Mouse (Mus musculus) megakaryocyte, embryonic 14.5 days (primary cell): Measurements from ENCODE around the gene Gprin2. TPM values are rescaled to one million over a fixed set of nuclear protein-coding genes. Genes with fewer than 3 reads are reported as not detected.

ENCODE experiments used
- H3K27me3 ChIP-seq: replicated peaks from 2 replicates; pipeline ENCODE3; 2012; ENCODE audit warnings: inconsistent platforms
- H3K36me3 ChIP-seq: replicated peaks from 2 replicates; pipeline ENCODE3; 2012; ENCODE audit warnings: low read length, inconsistent platforms, mixed read lengths
- H3K4me1 ChIP-seq: 2 replicates; pipeline ENCODE4 v1.6.1; 2012; ENCODE audit warnings: inconsistent platforms
- H3K4me3 ChIP-seq: replicated peaks from 2 replicates; pipeline ENCODE3; 2012; ENCODE audit warnings: moderate library complexity, mild to moderate bottlenecking, inconsistent platforms
- H3K9me3 ChIP-seq: 2 replicates; pipeline ENCODE4 v1.6.1; 2012; ENCODE audit warnings: inconsistent platforms
- FLI1 ChIP-seq: IDR thresholded peaks from 2 replicates; pipeline ENCODE4 v1.6.1; 2012; ENCODE audit warnings: low read length, inconsistent platforms, mixed read lengths
- GATA1 ChIP-seq: IDR thresholded peaks from 3 replicates; pipeline ENCODE4 v1.6.1; 2012; ENCODE audit warnings: mixed read lengths, low read length, inconsistent platforms, borderline replicate concordance
- polyA plus RNA-seq: library from polyadenylated mRNA; stranded (reverse); fragments of >175 nt; gene quantifications from 2 replicates; pipeline ENCODE4 v1.2.3, GENCODE M21; 2012; ENCODE audit warnings: low replicate concordance; ENCODE audit not compliant: insufficient read depth

Gene Gprin2
- polyA plus RNA-seq, 1 experiment: not detected

- Histone ChIP-seq H3K4me1 (no peaks in the 10 kb centered on the region), H3K4me3 (no peak overlapping the region), H3K9me3 (peaks cover 6% of the 10 kb centered on the region; the same call in 1 of the 2 replicates), H3K27me3 (no peaks in the 10 kb centered on the region), H3K36me3 (peaks cover 19% of the 10 kb centered on the region)
- no peak for TF ChIP-seq GATA1
- no peak for TF ChIP-seq FLI1
Measured at GRCm38 (mm10) chr14:34227981-34228380, 26.5 kb upstream of the Gprin2 start.

- Histone ChIP-seq H3K4me3 (no peak overlapping the region), H3K36me3 (peaks cover 6% of the 10 kb centered on the region), H3K4me1 (no peaks in the 10 kb centered on the region), H3K27me3 (peaks cover 8% of the 10 kb centered on the region), H3K9me3 (peaks cover 4% of the 10 kb centered on the region; the same call in 1 of the 2 replicates)
- TF ChIP-seq FLI1: no peak
- no peak for TF ChIP-seq GATA1
Measured at GRCm38 (mm10) chr14:34226566-34226965, 25.1 kb upstream of the Gprin2 start.

GRCm38 (mm10) chr14:34225986-34226385, 24.5 kb upstream of the Gprin2 start:
- Histone ChIP-seq H3K4me3 (no peak overlapping the region), H3K36me3 (peaks cover 2% of the 10 kb centered on the region), H3K9me3 (no peaks in the 10 kb centered on the region), H3K27me3 (peaks cover 10% of the 10 kb centered on the region), H3K4me1 (no peaks in the 10 kb centered on the region)
- TF ChIP-seq GATA1 (no peak), FLI1 (no peak)

GRCm38 (mm10) chr14:34223362-34223898, 22.0 kb upstream of the Gprin2 start:
- Histone ChIP-seq H3K4me1 (no peaks in the 10 kb centered on the region; the same call in 1 of the 2 replicates), H3K9me3 (no peaks in the 10 kb centered on the region), H3K4me3 (no peak overlapping the region), H3K36me3 (no peaks in the 10 kb centered on the region), H3K27me3 (peaks cover 35% of the 10 kb centered on the region)
- TF ChIP-seq GATA1 (no peak), FLI1 (no peak)

- no peak for TF ChIP-seq GATA1
- no peak for TF ChIP-seq FLI1
- H3K4me1 ChIP-seq: no peaks in the 10 kb centered on the region; the same call in 1 of the 2 replicates
- no peaks in the 10 kb centered on the region for H3K36me3 ChIP-seq
- no peak overlapping the region for H3K4me3 ChIP-seq
- peaks cover 16% of the 10 kb centered on the region; the same call in 1 of the 2 replicates for H3K9me3 ChIP-seq
- H3K27me3 ChIP-seq: peaks cover 41% of the 10 kb centered on the region
Measured at GRCm38 (mm10) chr14:34221416-34222077, 20.1 kb upstream of the Gprin2 start.

GRCm38 (mm10) chr14:34220426-34220825, 19.0 kb upstream of the Gprin2 start:
- Histone ChIP-seq H3K9me3 (peaks cover 19% of the 10 kb centered on the region), H3K27me3 (peaks cover 42% of the 10 kb centered on the region), H3K36me3 (no peaks in the 10 kb centered on the region), H3K4me1 (no peaks in the 10 kb centered on the region; the same call in 1 of the 2 replicates), H3K4me3 (no peak overlapping the region)
- no peak for TF ChIP-seq FLI1
- no peak for TF ChIP-seq GATA1

GRCm38 (mm10) chr14:34219786-34220198, 18.3 kb upstream of the Gprin2 start:
- peaks cover 42% of the 10 kb centered on the region for H3K27me3 ChIP-seq
- peaks cover 19% of the 10 kb centered on the region for H3K9me3 ChIP-seq
- H3K4me3 ChIP-seq: no peak overlapping the region
- no peaks in the 10 kb centered on the region; the same call in 1 of the 2 replicates for H3K4me1 ChIP-seq
- TF ChIP-seq GATA1 (no peak), FLI1 (no peak)
- H3K36me3 ChIP-seq: no peaks in the 10 kb centered on the region

GRCm38 (mm10) chr14:34219295-34219694, 17.8 kb upstream of the Gprin2 start, which contains the start of gene Syt15:
Gene Syt15, plus strand, starts transcription at chr14:34219595.
- H3K36me3 ChIP-seq: no peaks in the 10 kb centered on the region
- H3K27me3 ChIP-seq: peaks cover 42% of the 10 kb centered on the region
- no peak within 1 kb of the TSS for H3K4me3 ChIP-seq
- peaks cover 19% of the 10 kb centered on the region for H3K9me3 ChIP-seq
- H3K4me1 ChIP-seq: no peaks in the 10 kb centered on the region; the same call in 1 of the 2 replicates
- TF ChIP-seq GATA1 (no peak), FLI1 (no peak)

GRCm38 (mm10) chr14:34215451-34216127, 14.1 kb upstream of the Gprin2 start:
- Histone ChIP-seq H3K27me3 (peaks cover 33% of the 10 kb centered on the region), H3K36me3 (no peaks in the 10 kb centered on the region), H3K4me1 (no peaks in the 10 kb centered on the region; the same call in 1 of the 2 replicates), H3K9me3 (peaks cover 23% of the 10 kb centered on the region), H3K4me3 (no peak overlapping the region)
- no peak for TF ChIP-seq FLI1
- TF ChIP-seq GATA1: no peak

- H3K4me1 ChIP-seq: no peaks in the 10 kb centered on the region
- H3K36me3 ChIP-seq: no peaks in the 10 kb centered on the region
- peaks cover 9% of the 10 kb centered on the region for H3K27me3 ChIP-seq
- H3K4me3 ChIP-seq: no peak overlapping the region
- TF ChIP-seq GATA1 (no peak), FLI1 (no peak)
- H3K9me3 ChIP-seq: peaks cover 10% of the 10 kb centered on the region
Measured at GRCm38 (mm10) chr14:34209942-34210341, 8.5 kb upstream of the Gprin2 start.
